Mouse (Mus musculus): ENCODE measurements around the gene Pebp1. TPM values are rescaled to one million over a fixed set of nuclear protein-coding genes. Genes with fewer than 3 reads are reported as not detected.

The Pebp1 gene
- total and polyA plus RNA-seq, 2 experiments: 253 to 719 TPM

GRCm38 (mm10) chr5:117291312-117291711, 3.9 kb upstream of the Pebp1 start:
- no peak overlapping the region for H3K4me3 ChIP-seq (ENCODE audit: insufficient read depth, low read depth, low read length)
- H3K27ac ChIP-seq (replicated peaks; ENCODE audit: insufficient read depth, low read depth, low read length): no peak overlapping the region
- WGBS: 81% methylated on average over 3 of the region's 3 CpGs
- no peak; the same call in 1 of the 2 replicates for TF ChIP-seq CTCF (IDR thresholded peaks at IDR 0.05; ENCODE audit: low read depth, low read length)
- TF ChIP-seq POLR2A (IDR thresholded peaks at IDR 0.05; ENCODE audit: extremely low read depth, insufficient read depth, low read length): no peak
- H3K36me3 ChIP-seq (ENCODE audit: control insufficient read depth, insufficient read depth, low read length): no peaks in the 10 kb centered on the region
- DNase-seq (ENCODE audit: extremely low read depth, low read depth, low spot score): no peak
- H3K27me3 ChIP-seq (ENCODE audit: control insufficient read depth, insufficient read depth, low read length): no peaks in the 10 kb centered on the region
- no peaks in the 10 kb centered on the region for H3K79me2 ChIP-seq (ENCODE audit: control insufficient read depth, insufficient read depth, low read length)
- peaks cover 7% of the 10 kb centered on the region for H3K4me1 ChIP-seq (ENCODE audit: control insufficient read depth, insufficient read depth, low read length)
- H3K9ac ChIP-seq (ENCODE audit: low read depth, low read length): no peak overlapping the region

- Histone ChIP-seq H3K36me3 (ENCODE audit: control insufficient read depth, insufficient read depth, low read length) (no peaks in the 10 kb centered on the region), H3K79me2 (ENCODE audit: control insufficient read depth, insufficient read depth, low read length) (no peaks in the 10 kb centered on the region), H3K4me3 (ENCODE audit: insufficient read depth, low read depth, low read length) (no peak overlapping the region), H3K27me3 (ENCODE audit: control insufficient read depth, insufficient read depth, low read length) (no peaks in the 10 kb centered on the region), H3K9ac (ENCODE audit: low read depth, low read length) (no peak overlapping the region), H3K27ac (replicated peaks; ENCODE audit: insufficient read depth, low read depth, low read length) (no peak overlapping the region), H3K4me1 (ENCODE audit: control insufficient read depth, insufficient read depth, low read length) (peaks cover 16% of the 10 kb centered on the region)
- TF ChIP-seq POLR2A (IDR thresholded peaks at IDR 0.05; ENCODE audit: extremely low read depth, insufficient read depth, low read length): no peak
- TF ChIP-seq CTCF (IDR thresholded peaks at IDR 0.05; ENCODE audit: low read depth, low read length): peak; percentile 21; the same call in 1 of the 2 replicates
- 94% methylated on average over 2 of the region's 2 CpGs for WGBS
- DNase-seq (ENCODE audit: extremely low read depth, low read depth, low spot score): no peak
Measured at GRCm38 (mm10) chr5:117290081-117290480, 2.7 kb upstream of the Pebp1 start.

DNA sequence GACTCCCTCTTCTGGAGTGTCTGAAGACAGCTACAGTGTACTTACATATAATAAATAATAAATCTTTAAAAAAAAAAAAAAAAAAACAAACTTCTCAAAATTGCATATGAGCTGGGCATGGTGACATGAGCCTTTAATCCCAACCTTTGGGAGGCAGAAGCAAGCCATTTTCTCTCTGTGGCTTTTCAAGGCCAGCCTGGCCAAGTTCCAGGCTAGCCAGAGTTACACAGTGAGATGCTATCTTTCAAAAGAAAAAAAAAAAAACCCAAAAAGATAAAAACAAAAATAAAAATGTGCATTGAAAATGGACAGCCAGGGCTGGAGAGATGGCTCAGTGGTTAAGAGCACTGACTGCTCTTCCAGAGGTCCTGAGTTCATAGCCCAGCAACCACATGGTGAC, 2.2 kb upstream of the Pebp1 start:
- Histone ChIP-seq H3K27me3 (ENCODE audit: control insufficient read depth, insufficient read depth, low read length) (no peaks in the 10 kb centered on the region), H3K4me3 (ENCODE audit: insufficient read depth, low read depth, low read length) (no peak overlapping the region), H3K9ac (ENCODE audit: low read depth, low read length) (no peak overlapping the region), H3K36me3 (ENCODE audit: control insufficient read depth, insufficient read depth, low read length) (0 out of 2 replicates have a peak, but pooled peaks cover 3% of the 10 kb centered on the region), H3K27ac (replicated peaks; ENCODE audit: insufficient read depth, low read depth, low read length) (no peak overlapping the region), H3K4me1 (ENCODE audit: control insufficient read depth, insufficient read depth, low read length) (peaks cover 18% of the 10 kb centered on the region), H3K79me2 (ENCODE audit: control insufficient read depth, insufficient read depth, low read length) (no peaks in the 10 kb centered on the region)
- TF ChIP-seq CTCF (IDR thresholded peaks at IDR 0.05; ENCODE audit: low read depth, low read length): no peak
- TF ChIP-seq POLR2A (IDR thresholded peaks at IDR 0.05; ENCODE audit: extremely low read depth, insufficient read depth, low read length): no peak
- DNase-seq (ENCODE audit: extremely low read depth, low read depth, low spot score): no peak

- Histone ChIP-seq H3K27ac (replicated peaks; ENCODE audit: insufficient read depth, low read depth, low read length) (peak overlapping the region; percentile 45), H3K4me3 (ENCODE audit: insufficient read depth, low read depth, low read length) (peak overlapping the region; percentile 69), H3K4me1 (ENCODE audit: control insufficient read depth, insufficient read depth, low read length) (peaks cover 19% of the 10 kb centered on the region), H3K9ac (ENCODE audit: low read depth, low read length) (no peak overlapping the region; the same call in 1 of the 2 replicates), H3K36me3 (ENCODE audit: control insufficient read depth, insufficient read depth, low read length) (peaks cover 10% of the 10 kb centered on the region; the same call in 1 of the 2 replicates), H3K79me2 (ENCODE audit: control insufficient read depth, insufficient read depth, low read length) (no peaks in the 10 kb centered on the region), H3K27me3 (ENCODE audit: control insufficient read depth, insufficient read depth, low read length) (no peaks in the 10 kb centered on the region)
- no peak for DNase-seq (ENCODE audit: extremely low read depth, low read depth, low spot score)
- no peak for TF ChIP-seq CTCF (IDR thresholded peaks at IDR 0.05; ENCODE audit: low read depth, low read length)
- TF ChIP-seq POLR2A (IDR thresholded peaks at IDR 0.05; ENCODE audit: extremely low read depth, insufficient read depth, low read length): no peak
- WGBS: 27% methylated on average over 3 of the region's 3 CpGs
Measured at GRCm38 (mm10) chr5:117286286-117286685, 1.1 kb downstream of the Pebp1 start.

DNA sequence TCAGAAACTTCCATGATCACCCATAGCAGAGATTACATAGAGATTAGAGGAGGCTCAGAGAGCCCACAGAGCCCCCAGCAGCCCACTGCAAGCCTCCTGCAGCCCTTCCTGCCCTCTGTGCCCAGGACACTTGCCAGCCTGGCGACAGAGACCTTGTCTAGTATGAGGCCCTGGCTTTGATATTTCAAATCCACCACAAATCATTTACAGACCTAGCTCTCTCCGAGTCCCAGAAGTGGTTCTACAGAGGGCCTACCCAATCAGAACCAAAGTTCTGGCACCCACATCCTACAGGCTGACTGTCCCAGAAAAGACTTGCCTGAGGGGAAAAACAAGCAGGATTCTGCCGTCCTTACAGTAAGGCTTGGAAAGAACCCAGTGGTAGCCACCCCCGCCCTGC, 2.2 kb downstream of the Pebp1 start:
- 34% methylated on average over 4 of the region's 4 CpGs for WGBS
- H3K27ac ChIP-seq (replicated peaks; ENCODE audit: insufficient read depth, low read depth, low read length): 0 out of 2 replicates have a peak overlapping the region, but pooled peaks have one; percentile 4
- DNase-seq (ENCODE audit: extremely low read depth, low read depth, low spot score): peak; percentile 89
- no peaks in the 10 kb centered on the region for H3K27me3 ChIP-seq (ENCODE audit: control insufficient read depth, insufficient read depth, low read length)
- H3K79me2 ChIP-seq (ENCODE audit: control insufficient read depth, insufficient read depth, low read length): no peaks in the 10 kb centered on the region
- H3K36me3 ChIP-seq (ENCODE audit: control insufficient read depth, insufficient read depth, low read length): peaks cover 10% of the 10 kb centered on the region; the same call in 1 of the 2 replicates
- no peak for TF ChIP-seq POLR2A (IDR thresholded peaks at IDR 0.05; ENCODE audit: extremely low read depth, insufficient read depth, low read length)
- no peak for TF ChIP-seq CTCF (IDR thresholded peaks at IDR 0.05; ENCODE audit: low read depth, low read length)
- no peak overlapping the region for H3K9ac ChIP-seq (ENCODE audit: low read depth, low read length)
- H3K4me1 ChIP-seq (ENCODE audit: control insufficient read depth, insufficient read depth, low read length): peaks cover 19% of the 10 kb centered on the region
- no peak overlapping the region for H3K4me3 ChIP-seq (ENCODE audit: insufficient read depth, low read depth, low read length)

DNA sequence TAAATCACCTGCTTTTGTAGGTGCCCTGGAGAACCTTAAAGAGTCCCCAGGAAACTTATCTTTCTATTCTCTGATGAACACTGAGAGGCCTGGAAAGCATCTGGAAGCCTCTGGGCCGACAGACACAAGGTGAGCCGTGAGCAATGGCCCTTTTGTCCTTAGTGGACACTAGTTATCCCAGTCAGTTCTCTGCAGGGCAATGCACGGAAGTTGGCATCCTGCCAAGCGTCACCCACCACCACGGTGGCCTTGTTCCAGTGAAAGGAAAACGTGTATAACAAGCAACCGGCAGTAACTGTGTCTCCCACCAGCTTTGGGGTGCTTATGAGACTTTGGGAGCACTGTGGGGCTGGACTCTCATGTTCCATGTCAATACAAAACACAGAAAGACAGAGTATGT, 2.7 kb downstream of the Pebp1 start:
- H3K27ac ChIP-seq (replicated peaks; ENCODE audit: insufficient read depth, low read depth, low read length): no peak overlapping the region
- no peak overlapping the region for H3K4me3 ChIP-seq (ENCODE audit: insufficient read depth, low read depth, low read length)
- no peak overlapping the region for H3K9ac ChIP-seq (ENCODE audit: low read depth, low read length)
- H3K27me3 ChIP-seq (ENCODE audit: control insufficient read depth, insufficient read depth, low read length): no peaks in the 10 kb centered on the region
- 30% methylated on average over 7 of the region's 7 CpGs for WGBS
- DNase-seq (ENCODE audit: extremely low read depth, low read depth, low spot score): no peak
- TF ChIP-seq CTCF (IDR thresholded peaks at IDR 0.05; ENCODE audit: low read depth, low read length) (no peak), POLR2A (IDR thresholded peaks at IDR 0.05; ENCODE audit: extremely low read depth, insufficient read depth, low read length) (no peak)
- H3K4me1 ChIP-seq (ENCODE audit: control insufficient read depth, insufficient read depth, low read length): peaks cover 20% of the 10 kb centered on the region
- peaks cover 10% of the 10 kb centered on the region; the same call in 1 of the 2 replicates for H3K36me3 ChIP-seq (ENCODE audit: control insufficient read depth, insufficient read depth, low read length)
- no peaks in the 10 kb centered on the region for H3K79me2 ChIP-seq (ENCODE audit: control insufficient read depth, insufficient read depth, low read length)

Data from liver, adult 2 months (tissue).